Mouse (Mus musculus): ENCODE measurements at regions not wholly inside any gene's neighbourhood (a gene's known extent, or its start where the extent isn't known, plus 50 kb on each side); places are given as distances from the start of the nearest gene placed in this dataset.

DNA sequence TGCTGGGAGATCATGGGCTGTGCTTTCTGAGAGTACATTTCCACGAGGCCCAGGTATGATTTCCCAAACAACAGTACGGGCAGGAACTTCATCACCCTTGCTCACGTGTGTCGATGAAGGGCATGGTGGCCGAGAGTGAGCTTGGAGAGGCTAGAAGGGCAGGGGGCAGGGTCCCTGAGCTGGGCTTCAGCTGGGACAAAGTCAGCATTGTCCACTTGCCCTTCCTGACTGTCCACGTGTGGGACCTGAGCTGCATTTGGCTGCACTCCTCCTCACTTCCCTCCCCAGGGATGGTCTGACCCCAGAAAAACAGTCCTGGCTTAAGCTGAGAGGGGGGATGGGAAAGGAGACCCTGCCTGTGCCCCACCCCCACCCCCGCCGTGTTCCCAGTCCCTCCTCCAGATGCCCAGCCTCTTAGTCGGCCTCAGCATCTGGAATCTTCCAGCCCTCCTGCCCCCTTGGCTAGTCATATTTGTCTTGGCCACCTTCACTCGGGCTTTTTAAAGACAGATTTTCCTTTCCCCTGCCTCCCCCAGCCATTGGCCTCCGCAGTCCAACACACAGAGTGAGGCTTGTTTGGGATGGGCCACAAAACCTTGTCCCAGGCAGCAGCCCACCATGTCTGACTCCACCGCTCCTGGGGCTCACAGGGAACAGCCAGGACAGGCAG, 58.6 kb downstream of the Isg20 start:
- intact Hi-C loops (cut with DNase I): no loop called here
- no peak for DNase-seq (ENCODE audit: low spot score in 2 of 2)

DNA sequence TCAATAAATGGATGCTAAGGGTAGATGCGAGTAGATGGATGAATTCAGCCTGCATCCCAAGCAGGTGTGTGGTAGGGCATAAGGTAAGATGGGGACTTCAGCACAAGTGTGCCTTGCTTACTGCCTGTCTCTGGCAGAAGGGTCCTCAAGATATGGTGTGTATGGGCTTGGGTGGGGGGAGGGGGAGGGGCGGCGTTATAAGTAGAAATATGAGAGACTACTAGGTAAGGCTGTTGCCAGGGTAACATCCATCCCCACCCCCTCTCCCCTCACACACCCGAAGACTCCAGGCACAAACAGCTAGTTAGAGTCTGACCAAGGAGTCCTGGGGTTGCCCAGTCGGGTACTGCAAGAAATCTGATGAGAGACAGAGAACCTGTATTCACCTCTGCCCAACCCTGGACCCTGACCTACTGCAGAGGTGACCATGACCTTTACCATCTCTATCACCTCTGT, 63.5 kb upstream of the Acan start:
- intact Hi-C loops (cut with DNase I): no loop called here
- no peak for DNase-seq (ENCODE audit: low spot score in 2 of 2)

DNA sequence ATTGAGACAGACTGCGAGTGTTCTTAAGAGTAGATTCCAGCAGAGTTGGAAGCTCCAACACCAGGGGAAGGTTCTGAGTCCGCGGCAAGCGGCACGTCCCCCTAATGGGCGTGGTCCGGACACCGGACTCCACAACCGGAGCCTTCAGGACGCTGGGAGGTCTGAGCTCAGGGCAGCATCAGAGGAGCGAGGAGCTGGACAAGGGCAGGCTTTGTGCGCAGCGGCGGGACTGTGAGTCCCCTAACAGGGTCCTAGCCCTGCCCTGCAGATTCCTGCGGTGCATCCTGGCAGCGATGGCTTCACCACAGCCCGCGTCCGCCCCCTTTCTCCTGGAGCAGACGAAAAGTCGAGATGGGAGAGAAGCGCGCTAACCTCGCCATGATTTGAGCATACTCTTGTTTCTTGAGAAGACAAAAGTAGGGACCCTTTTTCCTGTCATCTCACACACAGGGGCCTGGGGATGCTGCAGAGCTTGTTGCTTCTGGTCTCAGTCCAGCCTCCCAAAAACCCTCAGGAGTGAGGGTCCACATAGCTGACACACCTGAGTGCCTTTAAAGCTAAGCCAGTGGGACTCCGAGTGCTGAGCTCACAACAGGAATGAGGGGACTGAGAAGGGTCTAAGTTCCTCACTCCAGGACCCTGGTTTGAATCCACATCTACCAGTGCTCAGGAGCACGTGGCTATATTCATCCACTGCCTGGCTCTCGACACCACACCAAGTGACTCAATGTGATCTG, 62.8 kb upstream of the Acan start:
- intact Hi-C loops (cut with DNase I): no loop called here
- DNase-seq (ENCODE audit: low spot score in 2 of 2): peak in 1 of 2 experiments; percentile 4

DNA sequence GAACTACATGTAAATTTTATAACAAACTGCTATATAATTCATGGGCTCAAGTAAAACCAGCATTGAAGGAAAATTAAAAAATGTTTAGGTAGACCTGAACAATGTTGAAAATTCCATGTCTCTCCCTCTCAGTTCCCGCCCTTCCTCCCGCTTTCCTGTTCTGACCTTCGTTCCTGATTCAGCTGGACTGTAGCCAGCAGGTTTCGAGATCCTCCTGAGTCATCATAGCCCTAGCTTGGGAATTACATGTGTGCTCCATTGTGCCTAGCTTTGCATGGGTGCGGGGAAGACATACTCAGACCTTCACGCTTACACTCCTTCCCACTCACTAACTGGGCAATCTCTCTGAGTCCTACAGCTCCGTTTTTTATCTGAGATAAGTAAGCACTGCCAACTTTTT, 60.3 kb upstream of the Acan start:
- peak in 1 of 2 experiments; percentile 32 for DNase-seq (ENCODE audit: low spot score in 2 of 2)
- intact Hi-C loops (cut with DNase I): no loop called here

DNA sequence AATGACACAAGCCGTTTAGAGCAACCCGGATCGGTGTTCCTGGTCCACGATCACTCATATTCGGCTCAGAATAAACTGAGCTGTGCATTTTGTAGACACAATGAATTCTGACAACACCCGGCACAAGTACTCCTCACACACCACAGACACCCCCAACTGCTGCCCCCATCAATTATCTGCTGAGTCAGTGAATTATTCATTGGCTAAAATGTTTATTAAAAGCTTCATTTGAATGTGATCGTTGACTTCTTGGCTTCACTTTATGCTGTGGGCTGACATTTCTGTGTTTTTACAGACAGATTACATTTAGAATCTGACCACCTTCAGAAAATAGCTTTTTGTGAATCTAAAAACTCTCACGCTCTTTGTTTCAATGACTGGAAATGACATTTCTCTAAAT, 59.1 kb upstream of the Acan start:
- intact Hi-C loops (cut with DNase I): no loop called here
- peak in 1 of 2 experiments; percentile 20 for DNase-seq (ENCODE audit: low spot score in 2 of 2)

DNA sequence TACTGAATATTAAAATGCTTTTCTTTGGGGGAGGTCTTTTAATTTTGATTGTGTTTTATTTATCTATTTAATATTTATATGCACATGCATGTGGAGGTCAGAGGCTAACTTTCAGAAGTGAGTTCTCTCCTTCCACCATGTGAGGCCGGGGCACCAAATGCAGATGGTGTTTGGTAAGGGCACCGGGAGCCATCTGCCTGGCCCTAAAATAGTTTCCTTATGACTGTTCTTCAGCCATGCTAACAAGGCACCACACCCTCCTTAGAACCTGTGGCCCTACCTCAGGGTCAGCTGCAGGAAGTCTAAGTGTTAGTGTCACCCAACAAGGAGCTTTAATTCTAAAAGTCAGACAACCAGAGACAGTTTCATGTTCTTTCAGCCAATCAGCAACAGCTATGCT, 58.2 kb upstream of the Acan start:
- intact Hi-C loops (cut with DNase I): no loop called here
- no peak for DNase-seq (ENCODE audit: low spot score in 2 of 2)

DNA sequence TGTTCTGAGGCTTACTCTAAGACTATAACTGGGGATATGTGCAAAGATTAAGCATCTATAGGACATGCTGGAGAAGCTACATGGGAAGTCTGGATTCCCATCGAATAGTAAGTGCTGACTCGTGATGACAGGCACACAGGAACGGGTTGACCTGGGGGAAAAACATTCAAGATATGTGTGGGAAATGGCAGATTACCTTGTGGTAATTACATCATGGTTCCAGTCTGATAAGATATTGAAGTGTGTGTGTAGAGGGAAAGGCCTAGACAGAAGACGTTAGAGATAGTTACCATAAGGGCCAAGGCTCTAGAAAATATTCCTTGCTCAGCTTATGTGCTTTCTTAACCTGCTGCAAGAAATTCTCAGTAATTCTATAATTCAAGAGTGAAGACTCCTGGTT, 57.5 kb upstream of the Acan start:
- intact Hi-C loops (cut with DNase I): no loop called here
- no peak for DNase-seq (ENCODE audit: low spot score in 2 of 2)

Data from left cerebral cortex, postnatal 25 days (tissue).